Mouse (Mus musculus) olfactory bulb, adult 2 months (tissue): Measurements from ENCODE around the gene Aldob.

Experiments
- CTCF ChIP-seq: fragments of 200-500 bp; IDR thresholded peaks from 2 replicates; pipeline ENCODE4 v1.5.1; 2012; ENCODE audit warnings: low read depth, mild to moderate bottlenecking, low read length, moderate library complexity; ENCODE audit not compliant: insufficient read depth
- POLR2A ChIP-seq: fragments of 200-500 bp; IDR thresholded peaks from 2 replicates; pipeline ENCODE4 v1.6.1; 2012; ENCODE audit warnings: mild to moderate bottlenecking, low read depth, low read length, moderate library complexity; ENCODE audit not compliant: insufficient read depth

- TF ChIP-seq CTCF (no peak), POLR2A (no peak)
These were observed 45.8 kb downstream of the Aldob start for GRCm38 (mm10) chr4:49503563-49503962.
